Mouse (Mus musculus) C2C12 (cell line): ENCODE results near the gene Kif19a.

Experiments used
- CTCF ChIP-seq: IDR thresholded peaks from one replicate; pipeline ENCODE4 v1.5.1; 2011; ENCODE audit not compliant: control insufficient read depth, insufficient read depth, insufficient read length
- USF1 ChIP-seq: IDR thresholded peaks from one replicate; pipeline ENCODE4 v1.6.1; 2011; ENCODE audit warnings: low read depth, mild to moderate bottlenecking, control low read depth, moderate library complexity

- TF ChIP-seq CTCF = no peak
- TF ChIP-seq USF1 = no peak
Observed at GRCm38 (mm10) chr11:114740598-114740997, 24.6 kb upstream of the Kif19a start.
